Mouse (Mus musculus): ENCODE results near the gene Hoxa7.

The Hoxa7 gene

GRCm38 (mm10) chr6:52237346-52238154 is 15.9 kb upstream of the Hoxa7 start:
- DNase-seq, result no peak

- DNase-seq, result no peak
Measured at GRCm38 (mm10) chr6:52236806-52237205, 15.2 kb upstream of the Hoxa7 start.

- DNase-seq, result no peak
Measured at GRCm38 (mm10) chr6:52235866-52236265, 14.2 kb upstream of the Hoxa7 start.

- DNase-seq, result no peak
Measured at GRCm38 (mm10) chr6:52235267-52235666, 13.6 kb upstream of the Hoxa7 start.

GRCm38 (mm10) chr6:52234428-52235140 is 12.9 kb upstream of the Hoxa7 start:
- no peak for DNase-seq

- no peak for DNase-seq
Measured at GRCm38 (mm10) chr6:52233546-52234427, 12.1 kb upstream of the Hoxa7 start.

GRCm38 (mm10) chr6:52232984-52233545 is 11.4 kb upstream of the Hoxa7 start:
- no peak for DNase-seq

- DNase-seq, result no peak
Measured at GRCm38 (mm10) chr6:52232568-52232965, 10.9 kb upstream of the Hoxa7 start.

GRCm38 (mm10) chr6:52231885-52232567 is 10.4 kb upstream of the Hoxa7 start:
- DNase-seq, result no peak

GRCm38 (mm10) chr6:52230516-52231165 is 9.0 kb upstream of the Hoxa7 start, which contains the start of gene Hoxa9:
Gene Hoxa9, minus strand, starts transcription at chr6:52231089.
- no peak for DNase-seq

- no peak for DNase-seq
Measured at GRCm38 (mm10) chr6:52229558-52230416, 8.1 kb upstream of the Hoxa7 start.

GRCm38 (mm10) chr6:52228475-52229465 is 7.1 kb upstream of the Hoxa7 start:
- DNase-seq, result no peak

GRCm38 (mm10) chr6:52227470-52228222 is 6.0 kb upstream of the Hoxa7 start:
- DNase-seq, result no peak

GRCm38 (mm10) chr6:52226569-52227257 is 5.1 kb upstream of the Hoxa7 start:
- no peak for DNase-seq

GRCm38 (mm10) chr6:52225612-52226568 is 4.2 kb upstream of the Hoxa7 start:
- no peak for DNase-seq

- no peak for DNase-seq
Measured at GRCm38 (mm10) chr6:52224895-52225611, 3.4 kb upstream of the Hoxa7 start.
